Mouse (Mus musculus) brain, embryonic 14.5 days (tissue): ENCODE measurements around the gene Mslnl. TPM values are rescaled to one million over a fixed set of nuclear protein-coding genes. Genes with fewer than 3 reads are reported as not detected.

Experiments
- DNase-seq: peaks from one replicate; pipeline ENCODE4 v3.0.0-alpha.2; 2011; ENCODE audit warnings: low read depth
- CTCF ChIP-seq: fragments of 200-500 bp; IDR thresholded peaks from 2 replicates; pipeline ENCODE4 v1.5.1; 2012; ENCODE audit warnings: inconsistent platforms, mild to moderate bottlenecking, moderate library complexity, borderline replicate concordance; ENCODE audit not compliant: insufficient read depth, insufficient read length; ENCODE audit errors: extremely low read depth
- POLR2A ChIP-seq: fragments of 200-500 bp; IDR thresholded peaks from 2 replicates; pipeline ENCODE4 v1.6.1; 2012; ENCODE audit warnings: mild to moderate bottlenecking, inconsistent platforms, borderline replicate concordance; ENCODE audit not compliant: poor library complexity, insufficient read depth, insufficient read length, severe bottlenecking; ENCODE audit errors: extremely low read depth
- polyA plus RNA-seq: library from polyadenylated mRNA; depleted of rRNA; stranded (reverse); fragments of >200 nt; gene quantifications from 2 replicates; pipeline ENCODE4 v1.2.3, GENCODE M21; 2012; rRNA removed

Mslnl gene
- polyA plus RNA-seq, 1 experiment, result not detected

DNA sequence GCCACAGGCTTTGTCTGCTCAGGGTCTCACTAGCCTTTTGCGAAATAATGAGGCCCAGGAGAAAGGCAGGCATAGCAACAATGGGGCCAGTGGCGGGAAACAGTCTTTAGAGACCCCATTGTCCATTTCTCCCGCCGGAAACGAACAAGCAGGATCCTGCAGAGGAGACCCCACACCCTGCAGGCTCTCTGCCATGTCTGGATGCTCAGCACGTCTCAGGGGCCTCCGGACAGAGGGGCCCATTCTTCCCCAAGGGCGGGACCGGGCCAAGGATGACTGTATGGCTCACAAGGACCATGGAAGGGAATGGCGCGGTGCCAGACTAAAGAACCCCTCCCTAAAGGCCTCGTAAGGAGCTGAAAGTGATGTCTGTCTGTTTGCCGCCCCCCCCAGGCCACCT, 58.4 kb downstream of the Mslnl start:
- DNase-seq, result peak; percentile 76

DNA sequence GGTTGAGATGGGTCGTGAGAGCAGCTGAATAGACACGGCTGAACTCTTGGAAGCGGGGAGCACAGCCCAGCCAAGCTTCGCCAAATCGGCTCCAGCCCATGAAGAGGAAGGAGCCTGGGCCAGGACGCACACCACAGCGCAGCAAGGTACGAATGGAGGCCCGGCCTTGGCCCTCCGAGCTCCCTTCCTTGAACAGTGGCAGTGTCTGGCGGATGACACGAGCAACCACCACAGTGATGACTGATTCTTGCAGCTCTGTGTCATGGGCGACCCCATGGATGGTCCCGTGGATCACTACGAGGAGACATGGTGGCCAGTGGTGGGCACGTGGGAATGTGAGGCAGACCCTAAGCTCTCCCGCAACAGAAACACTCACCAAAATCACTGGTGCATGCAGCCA, 59.2 kb downstream of the Mslnl start:
- TF ChIP-seq POLR2A (no peak), CTCF (no peak)

More for the DNA sequence above, 58.4 kb downstream of the Mslnl start:
- TF ChIP-seq CTCF (no peak), POLR2A (no peak)

DNA sequence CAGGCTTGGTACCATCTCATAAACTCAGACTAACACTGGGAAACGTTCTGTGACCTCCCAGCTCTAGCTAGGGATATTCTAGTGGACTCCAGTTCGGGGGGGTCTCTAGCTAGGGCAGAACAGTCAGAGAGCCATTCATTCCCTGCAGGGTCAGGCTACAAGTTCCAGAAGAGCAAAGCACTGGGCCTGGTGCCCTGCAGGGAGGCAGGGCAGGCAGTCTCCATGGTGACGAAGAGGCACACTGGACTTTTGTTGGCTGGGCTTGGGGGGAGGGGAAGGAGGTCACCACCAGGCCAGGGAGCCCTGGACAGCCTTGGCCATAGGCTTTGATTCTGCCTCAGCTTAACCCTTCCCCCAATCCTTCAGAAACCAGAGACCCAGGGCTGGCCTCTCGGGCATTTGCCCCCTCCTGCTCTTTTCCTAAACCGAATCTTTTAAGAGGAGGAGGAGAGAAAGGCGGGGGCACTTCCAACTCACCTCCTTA, 59.8 kb downstream of the Mslnl start, which contains the start of gene AC134908.4:
Gene AC134908.4, minus strand, starts transcription at position 51 of the 484 bp plus-strand sequence.
- peak; percentile 65 for DNase-seq
- no peak for TF ChIP-seq POLR2A
- TF ChIP-seq CTCF, result no peak

More for the DNA sequence above, 59.2 kb downstream of the Mslnl start:
- no peak for DNase-seq

DNA sequence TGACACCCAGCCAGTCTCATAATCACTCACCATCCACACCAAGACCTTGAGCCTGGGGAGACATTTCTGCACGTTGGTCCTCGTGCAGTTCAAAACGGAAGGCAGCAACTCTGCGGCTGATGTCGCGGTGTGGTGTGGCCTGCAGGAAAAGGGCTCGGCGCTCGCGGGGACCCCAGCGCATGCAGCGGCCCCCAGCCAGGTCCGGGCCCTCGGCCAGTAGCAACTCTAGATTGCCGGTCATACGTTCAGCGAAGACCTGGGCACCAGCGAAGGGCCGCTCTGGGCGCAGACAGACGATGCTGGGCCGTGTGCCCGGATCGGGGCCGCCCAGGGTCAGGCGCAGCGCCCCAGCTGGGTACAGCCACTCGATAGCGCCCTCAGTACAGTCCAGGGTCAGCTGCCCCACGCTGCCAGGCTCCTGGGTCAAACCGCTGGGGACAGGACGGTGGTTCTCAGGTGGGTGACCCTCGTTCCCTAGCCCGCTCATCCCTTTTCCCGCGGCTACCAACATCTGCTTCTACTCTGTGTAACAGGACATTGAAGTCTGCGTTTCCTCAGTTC, 60.4 kb downstream of the Mslnl start:
- no peak for DNase-seq
- TF ChIP-seq POLR2A, result no peak
- TF ChIP-seq CTCF, result no peak

DNA sequence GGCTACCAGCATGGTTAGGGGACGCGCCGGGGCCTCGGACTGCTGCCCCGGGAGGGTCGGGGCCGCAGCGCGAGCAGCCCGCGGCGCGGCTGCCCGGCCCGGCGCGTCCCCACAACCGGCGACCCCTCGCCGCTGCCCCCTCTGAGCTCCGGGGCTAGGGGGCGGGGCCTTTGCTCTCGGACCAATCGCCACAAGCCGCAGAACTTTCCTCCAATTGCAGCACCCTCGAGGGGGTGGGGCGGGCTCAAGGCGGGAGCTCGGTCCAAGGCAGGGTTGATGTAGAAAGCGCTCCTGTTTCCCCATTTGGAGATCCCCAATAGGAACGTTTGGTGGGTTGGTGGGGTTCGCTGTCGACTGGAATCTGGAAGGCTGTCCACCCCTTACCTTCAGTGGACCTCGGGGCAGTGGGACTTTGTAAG, 61.1 kb downstream of the Mslnl start, which contains the start of gene Metrn:
Gene Metrn, minus strand, starts transcription at position 186 of the 419 bp plus-strand sequence.
- TF ChIP-seq CTCF, result no peak
- TF ChIP-seq POLR2A, result peak; percentile 52
- DNase-seq, result peak; percentile 93

Other genes with a start within 250 kb of the Mslnl start
- gene Sstr5, start 238.8 kb upstream of the Mslnl start, polyA plus RNA-seq, result 0.22 and 0.25 TPM in 2 replicates
- gene Sox8, start 165.4 kb upstream of the Mslnl start, polyA plus RNA-seq, result 17.6 and 17.9 TPM in 2 replicates
- 11.7 and 16.0 TPM in 2 replicates for gene Lmf1, start 157.0 kb upstream of the Mslnl start, polyA plus RNA-seq
- gene Gng13, start 18.9 kb upstream of the Mslnl start, polyA plus RNA-seq, result 0.90 and 1.1 TPM in 2 replicates
- gene Chtf18, start 8.6 kb upstream of the Mslnl start, polyA plus RNA-seq, result 12.4 and 18.7 TPM in 2 replicates
- 43.2 and 59.4 TPM in 2 replicates for gene Rpusd1, start 8.4 kb upstream of the Mslnl start, polyA plus RNA-seq
- gene Msln, start 18.3 kb downstream of the Mslnl start, polyA plus RNA-seq, result 0.07 and 0.19 TPM in 2 replicates
- 26.7 and 30.6 TPM in 2 replicates for gene Narfl, start 37.7 kb downstream of the Mslnl start, polyA plus RNA-seq
- 167 and 268 TPM in 2 replicates for gene Haghl, start 49.6 kb downstream of the Mslnl start, polyA plus RNA-seq
- gene Ccdc78, start 50.5 kb downstream of the Mslnl start, polyA plus RNA-seq, result 0.08 and 0.11 TPM in 2 replicates
- 93.9 and 145 TPM in 2 replicates for gene Fam173a, start 56.9 kb downstream of the Mslnl start, polyA plus RNA-seq
- 0.12 and 0.21 TPM in 2 replicates for gene AC134908.4, start 59.6 kb downstream of the Mslnl start, polyA plus RNA-seq
- gene Metrn, start 61.1 kb downstream of the Mslnl start, polyA plus RNA-seq, result 107 and 109 TPM in 2 replicates
- gene Fbxl16, start 73.0 kb downstream of the Mslnl start, polyA plus RNA-seq, result 91.8 and 101 TPM in 2 replicates
- gene Wdr24, start 87.6 kb downstream of the Mslnl start, polyA plus RNA-seq, result 47.0 and 57.5 TPM in 2 replicates
- 80.0 and 93.6 TPM in 2 replicates for gene Jmjd8, start 92.8 kb downstream of the Mslnl start, polyA plus RNA-seq
- 252 and 308 TPM in 2 replicates for gene Stub1, start 97.4 kb downstream of the Mslnl start, polyA plus RNA-seq
- gene Rhbdl1, start 101.3 kb downstream of the Mslnl start, polyA plus RNA-seq, result 56.2 and 67.3 TPM in 2 replicates
- 26.6 and 40.8 TPM in 2 replicates for gene Gm20683, start 105.7 kb downstream of the Mslnl start, polyA plus RNA-seq
- gene Rhot2, start 108.8 kb downstream of the Mslnl start, polyA plus RNA-seq, result 88.4 and 111 TPM in 2 replicates
- 49.5 and 81.1 TPM in 2 replicates for gene Wdr90, start 125.5 kb downstream of the Mslnl start, polyA plus RNA-seq
- 11.7 and 14.8 TPM in 2 replicates for gene Mcrip2, start 132.7 kb downstream of the Mslnl start, polyA plus RNA-seq
- gene Mettl26, start 139.0 kb downstream of the Mslnl start, polyA plus RNA-seq, result 71.4 and 89.5 TPM in 2 replicates
- gene Wfikkn1, start 144.8 kb downstream of the Mslnl start, polyA plus RNA-seq, result 0.66 and 0.90 TPM in 2 replicates
- gene Rab40c, start 183.7 kb downstream of the Mslnl start, polyA plus RNA-seq, result 88.3 and 98.8 TPM in 2 replicates
- 117 and 126 TPM in 2 replicates for gene Pigq, start 208.9 kb downstream of the Mslnl start, polyA plus RNA-seq
- 0.08 and 0.56 TPM in 2 replicates for gene Nhlrc4, start 208.9 kb downstream of the Mslnl start, polyA plus RNA-seq
- gene A930017K11Rik, start 216.5 kb downstream of the Mslnl start, polyA plus RNA-seq, result 0.66 and 1.0 TPM in 2 replicates
- gene Capn15, start 249.8 kb downstream of the Mslnl start, polyA plus RNA-seq, result 50.4 and 50.5 TPM in 2 replicates